Mouse (Mus musculus) frontal cortex, postnatal 36 days (tissue): ENCODE data around the gene Grm4.

Source experiments
- DNase-seq, 2 experiments: peaks; one replicate each; pipeline ENCODE4 v3.0.0; 2022; ENCODE audit warnings: low spot score in 2 of 2

Gene Grm4

GRCm38 (mm10) chr17:27488173-27488823, 32.9 kb downstream of the Grm4 start:
- DNase-seq, result no peak

GRCm38 (mm10) chr17:27485940-27486339, 35.3 kb downstream of the Grm4 start:
- DNase-seq, result no peak

- DNase-seq, result no peak
Observed at GRCm38 (mm10) chr17:27483571-27483970, 37.6 kb downstream of the Grm4 start.

DNA sequence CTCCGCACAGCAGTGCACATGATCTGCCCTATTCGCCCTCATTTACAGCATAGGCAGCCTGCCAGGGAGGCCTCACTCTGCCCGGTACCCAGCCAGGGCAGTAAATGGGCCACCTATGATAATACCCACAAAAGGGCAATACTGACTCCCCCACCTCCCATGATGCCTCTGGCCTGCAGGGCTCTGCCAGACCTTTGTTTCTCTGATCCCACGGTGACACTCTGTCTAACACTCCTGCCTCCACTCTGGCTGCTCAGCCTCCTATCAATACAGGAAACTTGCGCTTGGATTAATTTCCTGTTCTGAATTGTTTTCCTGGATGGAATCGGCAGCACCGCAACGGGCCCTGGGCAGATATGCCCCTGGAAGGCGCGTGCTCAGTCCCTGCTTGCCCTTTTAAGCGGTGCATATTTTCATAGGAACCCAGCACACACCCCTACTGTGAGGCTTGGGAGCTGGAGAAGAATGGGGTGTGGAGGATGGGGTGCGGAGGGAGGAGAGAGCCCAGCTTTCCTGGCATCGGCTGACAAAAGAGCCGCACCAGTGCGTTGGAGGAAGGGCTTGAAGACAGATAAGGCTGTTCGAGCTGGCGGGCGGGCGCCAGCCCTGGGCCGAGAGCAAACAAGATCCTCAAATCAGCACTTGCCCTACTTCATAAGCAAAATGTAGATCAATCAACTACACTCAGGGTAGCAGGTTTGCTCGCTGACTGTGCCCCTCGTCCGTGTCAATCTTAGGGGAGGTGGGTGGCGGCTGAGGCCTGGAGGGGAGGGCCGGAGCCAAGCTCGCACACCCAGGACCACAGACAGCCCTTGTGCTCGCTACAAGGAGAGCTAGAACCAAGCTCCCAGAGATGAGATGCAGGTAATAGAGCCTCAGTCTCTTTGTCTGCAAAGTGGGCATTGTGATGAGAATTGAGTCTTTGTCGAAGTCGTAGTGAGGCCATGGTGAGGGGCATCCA, 40.8 kb downstream of the Grm4 start:
- DNase-seq, result peak; percentile 21 to 31

- DNase-seq, result no peak
Observed at GRCm38 (mm10) chr17:27475650-27476049, 45.6 kb downstream of the Grm4 start.

GRCm38 (mm10) chr17:27466620-27467019, 54.6 kb downstream of the Grm4 start:
- no peak for DNase-seq

DNA sequence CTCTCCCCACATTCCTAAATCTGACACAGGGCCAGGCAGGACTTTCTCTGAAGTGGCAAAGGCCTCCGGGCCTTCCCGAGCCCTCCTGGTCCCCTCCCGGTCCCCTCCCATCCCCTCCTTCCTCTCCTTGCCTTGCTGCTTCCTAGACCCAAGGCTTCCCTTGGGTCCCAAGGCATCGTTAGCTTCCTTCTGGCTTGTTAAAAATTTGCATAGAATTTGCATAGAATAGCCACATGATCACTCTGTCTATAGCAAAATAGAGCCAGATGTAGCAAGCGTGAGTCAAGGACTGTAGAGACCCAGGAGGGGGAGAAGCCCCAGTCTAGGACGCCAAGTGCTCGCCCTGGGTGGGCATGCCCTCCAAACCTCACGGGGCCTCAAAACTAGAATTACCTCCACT, 55.3 kb downstream of the Grm4 start:
- no peak for DNase-seq

- no peak for DNase-seq
Observed at GRCm38 (mm10) chr17:27464327-27464962, 56.8 kb downstream of the Grm4 start.

DNA sequence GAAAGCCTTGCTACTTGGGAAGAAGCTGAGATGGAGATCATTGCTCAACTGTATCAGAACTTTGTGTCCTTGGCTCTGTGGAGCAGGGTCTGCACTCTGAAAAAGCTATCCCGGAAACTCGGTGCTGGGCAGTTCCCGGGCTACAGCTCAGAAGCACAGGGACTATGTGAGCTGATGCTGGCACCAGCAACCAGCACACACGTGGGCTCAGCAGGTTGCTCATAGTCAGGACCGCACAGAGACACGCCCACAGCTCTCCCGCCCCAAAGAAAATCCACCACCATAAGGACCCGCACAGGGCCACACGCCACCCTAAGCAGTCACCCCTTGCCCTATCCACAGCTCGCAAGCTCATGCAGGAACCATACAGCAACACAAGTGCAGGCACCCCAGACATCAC, 61.2 kb downstream of the Grm4 start:
- DNase-seq, result no peak

- DNase-seq, result no peak
Observed at GRCm38 (mm10) chr17:27459241-27459640, 62.0 kb downstream of the Grm4 start.

DNA sequence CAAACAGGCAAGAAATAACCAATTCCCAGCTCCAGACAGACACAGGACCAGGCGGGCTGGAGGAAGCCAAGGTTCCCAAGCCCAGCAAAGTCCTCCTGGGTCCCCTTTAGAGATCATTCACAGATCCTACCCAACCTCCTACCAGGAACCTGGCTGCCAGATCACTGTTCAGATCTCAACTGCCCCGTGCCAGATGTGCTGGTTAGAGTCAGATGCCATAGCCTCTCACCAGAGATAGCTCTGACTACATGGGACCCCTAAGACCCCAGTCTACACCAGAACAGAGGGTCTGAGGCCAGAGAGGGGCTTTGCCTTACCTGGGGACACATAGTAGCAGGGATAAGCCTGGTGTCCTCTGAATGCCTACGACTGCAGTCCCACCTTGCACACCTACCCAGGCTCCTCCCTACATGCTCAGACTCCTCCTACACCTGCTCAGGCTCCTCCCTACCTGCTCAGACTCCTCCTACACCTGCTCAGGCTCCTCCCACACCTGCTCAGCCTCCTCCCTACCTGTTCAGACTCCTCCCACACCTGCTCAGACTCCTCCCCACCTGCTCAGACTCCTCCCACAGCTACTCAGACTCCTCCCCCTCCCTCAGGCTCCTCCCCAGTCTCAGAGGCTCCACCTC, 63.2 kb downstream of the Grm4 start:
- DNase-seq, result no peak

DNA sequence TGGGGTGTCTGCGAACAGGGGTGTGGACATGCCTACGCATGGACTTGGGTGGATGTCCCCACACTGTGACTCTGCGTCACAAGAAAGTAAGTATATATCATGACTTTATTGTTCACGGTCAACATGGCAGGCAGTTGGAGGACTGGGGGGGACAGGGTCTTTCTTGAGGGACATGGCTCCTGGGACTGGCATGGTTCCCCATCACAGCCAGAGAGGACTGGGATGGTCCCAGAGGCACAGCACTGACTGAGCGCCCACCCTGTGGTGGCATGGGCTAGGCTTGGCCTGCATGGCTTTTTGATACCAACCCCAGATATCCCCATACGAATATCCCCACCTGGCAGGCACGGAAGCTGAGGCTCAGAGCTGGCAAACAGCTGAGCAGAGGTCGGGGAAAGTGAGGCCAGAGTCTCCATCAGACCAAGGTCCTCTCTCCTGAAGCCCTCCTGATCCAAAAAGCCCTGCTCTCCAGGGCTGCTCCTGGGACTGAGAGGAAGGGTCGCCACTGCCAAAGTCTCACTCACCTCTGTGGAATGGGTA, 64.1 kb downstream of the Grm4 start:
- DNase-seq, result no peak

DNA sequence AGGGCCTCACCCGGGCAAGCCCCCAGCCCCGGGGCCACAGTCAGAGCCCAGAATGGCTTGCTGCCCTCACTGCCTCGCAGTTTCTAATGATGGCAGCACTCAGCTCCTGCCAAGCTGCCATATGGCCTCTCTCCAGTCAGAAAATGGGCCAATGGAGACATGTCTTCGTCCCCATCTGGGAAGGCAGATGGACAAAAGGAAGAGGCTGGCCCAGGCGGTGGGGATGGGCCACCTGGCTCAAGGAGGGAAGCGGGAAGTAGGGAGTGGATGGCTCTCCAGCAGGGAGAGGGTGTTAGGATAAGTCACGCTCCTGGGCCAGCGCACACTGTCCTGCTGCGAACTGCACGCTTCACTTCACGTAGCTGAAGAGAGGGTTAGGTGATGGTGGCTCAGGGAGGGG, 64.8 kb downstream of the Grm4 start:
- peak in 1 of 2 experiments; percentile 15 for DNase-seq

DNA sequence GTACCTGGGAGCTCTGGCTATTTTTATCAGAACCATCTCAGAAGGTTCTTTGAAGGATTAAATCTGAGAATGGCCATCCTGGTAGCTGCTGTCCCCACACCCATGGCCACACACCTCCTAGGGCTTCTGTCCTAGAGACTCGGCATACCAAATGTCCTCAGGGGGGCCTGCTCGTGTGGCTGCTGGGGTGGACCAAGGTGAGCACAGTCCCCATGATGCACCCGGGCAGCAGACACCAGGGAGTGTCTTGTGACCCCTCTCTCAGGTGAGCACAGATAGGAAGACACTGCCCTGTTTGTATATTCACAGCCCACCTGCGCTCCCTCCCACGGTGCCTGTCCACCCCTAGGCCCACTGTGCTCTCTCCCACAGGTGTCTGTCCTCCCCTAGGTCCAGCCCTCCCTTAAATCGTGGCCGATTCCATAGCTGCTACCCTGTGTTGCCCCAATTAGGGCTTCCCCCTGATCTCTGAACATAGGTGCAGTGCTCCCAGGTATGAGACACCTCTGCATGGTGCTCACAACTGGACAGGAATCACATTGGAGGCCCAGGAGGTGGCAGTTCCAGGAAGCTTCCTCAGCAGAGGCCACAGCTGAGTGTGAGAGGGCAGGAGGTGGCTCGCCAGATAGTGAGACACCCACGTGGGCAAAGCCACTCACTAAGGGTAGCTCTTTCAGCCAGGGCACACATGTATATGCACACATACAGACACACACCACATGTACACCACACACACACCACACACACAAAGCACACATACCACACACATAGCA, 66.0 kb downstream of the Grm4 start:
- no peak for DNase-seq

GRCm38 (mm10) chr17:27454396-27454795, 66.8 kb downstream of the Grm4 start:
- no peak for DNase-seq

- DNase-seq, result no peak
Observed at GRCm38 (mm10) chr17:27453045-27453444, 68.2 kb downstream of the Grm4 start.

- no peak for DNase-seq
Observed at GRCm38 (mm10) chr17:27451787-27452186, 69.4 kb downstream of the Grm4 start.

- DNase-seq, result no peak
Observed at GRCm38 (mm10) chr17:27451216-27451615, 70.0 kb downstream of the Grm4 start.

GRCm38 (mm10) chr17:27449757-27450330, 71.4 kb downstream of the Grm4 start:
- DNase-seq, result no peak

DNA sequence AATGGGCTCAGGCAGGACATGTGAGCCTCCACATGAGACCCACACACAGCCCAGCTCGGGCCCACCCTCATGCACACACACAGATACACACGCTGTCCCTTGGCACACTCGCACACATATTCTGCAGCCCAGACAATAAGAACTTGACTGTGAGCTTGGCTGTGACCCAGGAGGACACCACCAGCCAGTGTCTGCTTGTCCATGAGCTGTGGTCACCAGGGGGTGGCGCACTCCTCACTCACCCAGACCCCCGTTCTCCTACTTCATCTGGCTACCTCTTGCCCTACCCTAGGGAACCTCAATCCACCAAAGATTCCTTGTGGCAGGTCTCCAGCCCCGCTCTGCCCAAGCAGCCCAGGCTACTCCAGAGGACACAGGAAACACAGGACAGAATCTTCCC, 72.5 kb downstream of the Grm4 start:
- no peak for DNase-seq
